Mouse (Mus musculus) testis, postnatal 10 days (tissue): ENCODE results near the gene Vash1.

Source experiments
- DNase-seq: peaks from one replicate; pipeline ENCODE4 v3.0.0; 2021; ENCODE audit warnings: low spot score

Gene Vash1

GRCm38 (mm10) chr12:86683698-86684097 is 5.2 kb downstream of the Vash1 start:
- no peak for DNase-seq

GRCm38 (mm10) chr12:86685275-86685674 is 6.8 kb downstream of the Vash1 start:
- DNase-seq: no peak

GRCm38 (mm10) chr12:86686551-86687330 is 8.2 kb downstream of the Vash1 start:
- no peak for DNase-seq

- DNase-seq: no peak
Measured at GRCm38 (mm10) chr12:86687445-86687955, 9.0 kb downstream of the Vash1 start.

- DNase-seq: no peak
Measured at GRCm38 (mm10) chr12:86687971-86688573, 9.6 kb downstream of the Vash1 start.

GRCm38 (mm10) chr12:86688917-86689316 is 10.4 kb downstream of the Vash1 start:
- no peak for DNase-seq

- DNase-seq: no peak
Measured at GRCm38 (mm10) chr12:86690700-86691485, 12.4 kb downstream of the Vash1 start.

- DNase-seq: no peak
Measured at GRCm38 (mm10) chr12:86692471-86693356, 14.2 kb downstream of the Vash1 start.

GRCm38 (mm10) chr12:86693389-86693788 is 14.9 kb downstream of the Vash1 start:
- DNase-seq: no peak

- DNase-seq: no peak
Measured at GRCm38 (mm10) chr12:86694441-86694840, 15.9 kb downstream of the Vash1 start.

- no peak for DNase-seq
Measured at GRCm38 (mm10) chr12:86697996-86698395, 19.5 kb downstream of the Vash1 start.

GRCm38 (mm10) chr12:86698537-86698936 is 20.0 kb downstream of the Vash1 start:
- DNase-seq: no peak

GRCm38 (mm10) chr12:86699965-86700926 is 21.7 kb downstream of the Vash1 start:
- no peak for DNase-seq

- no peak for DNase-seq
Measured at GRCm38 (mm10) chr12:86700927-86701310, 22.4 kb downstream of the Vash1 start.

- DNase-seq: no peak
Measured at GRCm38 (mm10) chr12:86701491-86701890, 23.0 kb downstream of the Vash1 start.

- no peak for DNase-seq
Measured at GRCm38 (mm10) chr12:86702690-86703089, 24.2 kb downstream of the Vash1 start.

- DNase-seq: no peak
Measured at GRCm38 (mm10) chr12:86705843-86706242, 27.3 kb downstream of the Vash1 start.

GRCm38 (mm10) chr12:86714026-86714425 is 35.5 kb downstream of the Vash1 start:
- no peak for DNase-seq

- peak; percentile 84 for DNase-seq
Measured at GRCm38 (mm10) chr12:86715401-86715800, 36.9 kb downstream of the Vash1 start.

- no peak for DNase-seq
Measured at GRCm38 (mm10) chr12:86716962-86717361, 38.5 kb downstream of the Vash1 start.
